Mouse (Mus musculus): ENCODE results near the gene Krt77.

The Krt77 gene

GRCm38 (mm10) chr15:101834784-101835328, 34.6 kb downstream of the Krt77 start:
- DNase-seq (ENCODE audit: low read depth in 2 of 2, low spot score in 2 of 2), result no peak

GRCm38 (mm10) chr15:101833131-101833530, 36.4 kb downstream of the Krt77 start:
- DNase-seq (ENCODE audit: low read depth in 2 of 2, low spot score in 2 of 2), result no peak

- no peak for DNase-seq (ENCODE audit: low read depth in 2 of 2, low spot score in 2 of 2)
These were observed 40.1 kb downstream of the Krt77 start for GRCm38 (mm10) chr15:101829441-101829840.

GRCm38 (mm10) chr15:101821786-101822185, 47.7 kb downstream of the Krt77 start:
- DNase-seq (ENCODE audit: low read depth in 2 of 2, low spot score in 2 of 2), result no peak

GRCm38 (mm10) chr15:101817875-101818274, 51.6 kb downstream of the Krt77 start, which contains the start of gene Krt2:
TSS of gene Krt2 (minus strand) at chr15:101818169.
- DNase-seq (ENCODE audit: low read depth in 2 of 2, low spot score in 2 of 2), result no peak
